Mouse (Mus musculus) liver, adult 2 months (tissue): ENCODE measurements at regions not wholly inside any gene's neighbourhood (a gene's known extent, or its start where the extent isn't known, plus 50 kb on each side); places are given as distances from the start of the nearest gene placed in this dataset.

Experiments
- CTCF ChIP-seq: fragments of 200-500 bp; IDR thresholded peaks from 2 replicates; pipeline ENCODE4 v1.5.1; 2011; ENCODE audit warnings: low read depth, low read length, control low read depth
- POLR2A ChIP-seq: fragments of 200-500 bp; IDR thresholded peaks from 2 replicates; pipeline ENCODE4 v1.6.1; 2011; ENCODE audit warnings: low read length, control low read depth; ENCODE audit not compliant: insufficient read depth; ENCODE audit errors: extremely low read depth

DNA sequence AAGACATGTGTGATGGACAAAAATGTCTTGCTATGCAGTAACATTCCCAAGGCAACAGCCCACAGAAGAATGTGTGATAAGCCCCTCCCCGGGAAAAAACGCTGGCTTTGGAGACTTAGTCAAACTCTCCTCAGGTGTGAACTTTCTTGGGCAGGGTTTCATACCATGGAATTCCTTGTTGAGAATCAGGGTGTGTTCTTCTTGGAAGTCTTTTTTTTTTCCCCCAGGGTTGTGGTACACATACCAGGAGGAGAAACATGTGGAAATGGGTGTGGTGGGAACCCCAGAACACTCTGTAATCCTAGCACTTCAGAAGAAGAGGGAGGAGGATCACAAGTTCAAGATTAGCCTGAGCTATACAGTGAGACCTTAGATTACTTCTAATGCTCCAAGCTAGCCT is 228.3 kb downstream of the Cd83 start:
- TF ChIP-seq CTCF: no peak
- TF ChIP-seq POLR2A: no peak
